Mouse (Mus musculus) inflammation-experienced regulatory T-cells, adult 6 months (primary cell): Measurements from ENCODE around the gene Npas3. TPM values are rescaled to one million over a fixed set of nuclear protein-coding genes. Genes with fewer than 3 reads are reported as not detected.

Source experiments
- ATAC-seq: one replicate; pipeline ENCODE4 v1.8.0; 2017
- polyA plus RNA-seq, 3 experiments: library from polyadenylated mRNA; unstranded; fragments of 100-300 nt; shearing (Covaris generic); gene quantifications; one replicate each; pipeline ENCODE4 v1.2.1; 2017

Npas3 gene
- polyA plus RNA-seq, 3 experiments from 2014 or later: 0.09 TPM; not detected in 2

GRCm38 (mm10) chr12:53876693-53877092 lies 628.2 kb downstream of the Npas3 start:
- no peak for ATAC-seq

- no peak for ATAC-seq
These were observed 633.2 kb downstream of the Npas3 start for GRCm38 (mm10) chr12:53881684-53882083.

DNA sequence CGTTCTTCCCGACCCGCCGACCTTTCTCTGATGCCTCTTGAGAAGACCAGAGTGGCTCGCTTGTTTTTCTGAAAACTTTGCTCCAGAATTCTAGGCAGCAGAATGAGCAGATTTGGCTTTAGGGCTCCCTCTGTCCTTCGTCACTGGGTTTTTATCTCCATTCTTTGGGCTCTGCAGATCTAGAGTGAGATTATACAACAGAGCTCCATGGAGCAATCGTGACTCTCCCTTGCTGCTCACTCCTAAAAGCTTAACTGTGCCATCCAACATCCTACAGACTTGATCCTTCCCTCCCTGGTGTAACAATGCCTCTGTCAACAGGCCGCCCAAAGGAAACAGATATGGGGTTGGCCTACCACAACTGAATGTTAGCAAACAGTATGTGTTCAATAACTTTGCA lies 634.4 kb downstream of the Npas3 start:
- ATAC-seq: no peak

DNA sequence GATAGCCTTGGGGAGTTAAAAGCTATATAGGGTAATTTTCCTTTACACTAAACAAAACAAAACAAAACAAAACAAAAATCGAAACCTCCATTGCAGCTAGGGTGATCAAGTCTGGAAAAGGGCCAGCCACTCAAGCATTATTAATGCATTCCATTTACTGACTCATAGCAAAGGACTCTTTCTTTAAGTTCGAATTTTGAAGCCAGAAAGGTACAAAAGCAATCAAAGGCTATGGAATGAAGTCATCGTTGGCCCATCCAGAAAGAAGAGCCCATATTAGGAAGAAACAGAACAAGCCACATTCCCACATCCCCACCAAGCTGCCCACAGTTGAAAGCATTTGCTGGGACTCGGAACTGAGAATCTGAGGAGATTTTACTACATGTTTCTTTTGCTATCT lies 640.1 kb downstream of the Npas3 start:
- ATAC-seq: no peak

DNA sequence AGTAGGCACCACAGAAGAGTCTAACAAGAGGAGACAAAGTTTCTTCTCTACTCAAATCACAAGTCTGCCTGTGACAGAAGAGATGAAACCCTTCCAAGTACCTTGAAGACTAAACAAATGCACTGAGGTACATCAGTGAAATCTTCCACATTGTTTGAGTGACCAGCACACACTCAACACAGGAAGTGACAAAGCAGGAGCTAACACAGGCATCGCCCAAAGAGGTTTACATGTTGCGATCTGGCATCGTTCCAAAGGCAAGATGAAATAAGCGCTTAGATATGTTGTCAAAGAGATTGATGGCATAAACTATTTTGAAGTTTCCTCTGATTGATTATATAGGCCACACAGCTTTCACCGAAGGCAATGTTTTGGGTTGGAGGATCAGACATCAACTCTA lies 647.4 kb downstream of the Npas3 start:
- no peak for ATAC-seq

- no peak for ATAC-seq
These were observed 660.3 kb downstream of the Npas3 start for GRCm38 (mm10) chr12:53908761-53909160.

- ATAC-seq: no peak
These were observed 661.7 kb downstream of the Npas3 start for GRCm38 (mm10) chr12:53910192-53910591.

DNA sequence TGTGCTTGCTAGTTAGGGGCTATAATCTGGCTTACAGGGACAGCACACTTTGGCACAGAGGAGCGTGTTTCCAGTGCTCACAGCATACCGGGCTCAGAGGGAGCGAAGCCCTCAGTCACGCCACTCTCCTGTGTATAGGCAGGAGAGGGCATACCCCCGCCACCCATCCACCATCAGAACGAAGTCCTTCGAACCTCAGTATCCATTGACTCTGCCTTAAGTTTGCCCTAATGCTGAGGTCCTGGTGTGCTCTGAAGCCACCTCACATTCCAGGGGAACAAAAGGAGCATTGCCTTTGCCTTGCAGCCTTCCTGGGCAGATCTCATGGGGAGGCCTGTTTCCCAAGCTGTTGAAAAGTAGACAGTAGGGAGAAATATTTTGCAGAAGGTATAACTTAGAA lies 673.7 kb downstream of the Npas3 start:
- no peak for ATAC-seq

DNA sequence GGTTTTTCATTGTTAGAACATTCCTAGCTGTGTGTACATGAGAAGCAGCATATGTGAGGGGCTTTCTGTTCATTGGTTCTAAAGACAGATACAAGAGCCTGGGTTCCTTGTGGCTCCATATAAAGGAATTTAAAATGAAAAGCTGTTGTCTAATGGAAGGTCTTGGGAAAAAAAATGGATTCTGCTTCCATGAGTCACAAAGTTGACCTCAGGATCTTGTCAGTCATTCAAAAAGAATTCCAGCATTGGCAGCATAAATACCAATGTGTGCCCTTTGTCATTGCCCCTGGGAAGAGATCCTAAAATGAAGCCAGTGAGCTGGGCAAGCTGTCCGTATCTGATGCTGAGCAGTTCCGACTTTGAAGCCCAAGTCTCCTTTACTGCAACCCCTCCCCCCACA lies 700.3 kb downstream of the Npas3 start:
- ATAC-seq: no peak

DNA sequence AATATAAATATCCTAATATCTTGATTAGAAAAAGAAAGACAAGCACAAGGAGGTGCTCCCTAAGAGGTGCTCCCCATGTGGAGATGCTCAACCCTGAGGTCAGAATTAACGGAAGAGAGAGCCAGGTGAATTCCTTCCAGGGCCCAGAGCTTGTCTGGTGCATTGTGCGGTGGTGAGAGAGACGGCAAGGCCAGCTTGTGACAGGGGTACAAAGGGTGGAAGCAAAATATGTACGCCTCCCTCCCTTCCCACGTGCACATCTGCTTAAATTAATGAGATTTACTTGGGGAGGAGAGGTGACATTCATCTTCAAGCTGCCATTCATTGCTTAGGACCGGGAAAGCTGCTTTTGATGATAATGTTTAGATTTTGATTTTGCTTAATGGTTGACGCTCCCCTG lies 713.5 kb downstream of the Npas3 start:
- no peak for ATAC-seq

GRCm38 (mm10) chr12:53963534-53963933 lies 715.1 kb downstream of the Npas3 start:
- no peak for ATAC-seq

GRCm38 (mm10) chr12:53969378-53970174 lies 721.1 kb downstream of the Npas3 start:
- ATAC-seq: no peak

DNA sequence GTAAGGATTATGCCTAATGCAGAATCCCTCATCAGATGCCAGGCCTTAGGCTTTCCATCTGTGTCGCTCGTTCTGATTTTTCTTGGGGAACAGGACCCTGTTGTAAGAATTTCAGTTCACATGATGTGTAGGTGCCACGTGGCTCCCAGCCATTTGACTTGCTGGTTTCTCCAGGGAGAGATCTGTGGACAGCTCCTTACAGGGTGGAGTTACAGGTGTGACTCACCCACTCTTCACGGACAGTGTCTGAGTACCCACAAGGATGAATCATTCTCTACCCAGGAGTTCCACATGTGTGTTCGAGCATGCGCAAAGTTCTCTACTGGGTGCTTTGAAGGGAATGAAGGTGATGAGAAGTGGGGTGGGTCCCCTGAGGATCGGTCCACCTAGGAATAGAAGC lies 722.2 kb downstream of the Npas3 start:
- ATAC-seq: no peak

GRCm38 (mm10) chr12:53973414-53973813 lies 724.9 kb downstream of the Npas3 start:
- ATAC-seq: no peak

DNA sequence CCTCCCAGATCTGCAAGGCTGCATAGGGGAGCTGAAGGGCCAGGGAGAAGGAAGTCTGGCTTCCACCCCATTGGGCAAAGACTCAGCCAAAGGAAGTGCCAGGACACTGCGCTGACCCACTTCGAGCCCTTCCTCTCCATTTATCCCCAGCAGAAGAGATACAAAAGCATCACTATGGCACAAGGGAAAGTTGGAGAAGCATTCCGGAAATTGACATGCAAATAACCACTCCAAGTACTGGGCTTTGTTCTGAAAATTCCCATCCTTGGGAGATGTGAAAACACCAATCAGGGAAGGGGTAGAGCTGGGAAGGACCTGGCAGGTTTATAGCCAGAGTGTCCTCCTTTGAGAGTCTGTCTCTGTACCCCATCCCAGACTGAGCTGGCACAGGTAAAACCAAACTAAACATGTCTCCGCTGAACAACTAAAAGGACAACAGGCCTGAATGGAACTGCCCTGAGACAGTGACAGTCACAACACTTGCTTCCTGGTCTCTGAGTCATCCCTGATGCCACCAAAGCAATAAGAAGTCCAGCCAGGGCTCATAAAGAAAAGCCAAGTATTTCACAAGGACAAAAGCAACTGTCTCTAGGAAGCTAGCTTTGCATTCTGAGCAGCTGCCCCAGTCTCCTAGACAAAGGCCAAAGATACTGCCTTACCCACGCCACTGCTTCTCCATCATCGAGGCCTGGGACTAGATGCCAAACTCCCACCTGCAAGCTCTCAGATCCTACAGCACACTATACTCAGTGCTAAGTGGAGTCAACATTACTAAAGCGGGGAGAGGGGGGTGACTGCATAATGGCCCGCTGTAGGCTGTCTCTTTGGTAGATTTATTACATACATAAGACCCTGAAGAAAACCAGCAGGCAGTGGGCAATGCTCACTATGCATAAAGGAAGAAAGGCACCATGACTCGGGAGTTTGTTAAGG lies 733.4 kb downstream of the Npas3 start:
- no peak for ATAC-seq

- ATAC-seq: no peak
These were observed 735.5 kb downstream of the Npas3 start for GRCm38 (mm10) chr12:53983946-53984345.

DNA sequence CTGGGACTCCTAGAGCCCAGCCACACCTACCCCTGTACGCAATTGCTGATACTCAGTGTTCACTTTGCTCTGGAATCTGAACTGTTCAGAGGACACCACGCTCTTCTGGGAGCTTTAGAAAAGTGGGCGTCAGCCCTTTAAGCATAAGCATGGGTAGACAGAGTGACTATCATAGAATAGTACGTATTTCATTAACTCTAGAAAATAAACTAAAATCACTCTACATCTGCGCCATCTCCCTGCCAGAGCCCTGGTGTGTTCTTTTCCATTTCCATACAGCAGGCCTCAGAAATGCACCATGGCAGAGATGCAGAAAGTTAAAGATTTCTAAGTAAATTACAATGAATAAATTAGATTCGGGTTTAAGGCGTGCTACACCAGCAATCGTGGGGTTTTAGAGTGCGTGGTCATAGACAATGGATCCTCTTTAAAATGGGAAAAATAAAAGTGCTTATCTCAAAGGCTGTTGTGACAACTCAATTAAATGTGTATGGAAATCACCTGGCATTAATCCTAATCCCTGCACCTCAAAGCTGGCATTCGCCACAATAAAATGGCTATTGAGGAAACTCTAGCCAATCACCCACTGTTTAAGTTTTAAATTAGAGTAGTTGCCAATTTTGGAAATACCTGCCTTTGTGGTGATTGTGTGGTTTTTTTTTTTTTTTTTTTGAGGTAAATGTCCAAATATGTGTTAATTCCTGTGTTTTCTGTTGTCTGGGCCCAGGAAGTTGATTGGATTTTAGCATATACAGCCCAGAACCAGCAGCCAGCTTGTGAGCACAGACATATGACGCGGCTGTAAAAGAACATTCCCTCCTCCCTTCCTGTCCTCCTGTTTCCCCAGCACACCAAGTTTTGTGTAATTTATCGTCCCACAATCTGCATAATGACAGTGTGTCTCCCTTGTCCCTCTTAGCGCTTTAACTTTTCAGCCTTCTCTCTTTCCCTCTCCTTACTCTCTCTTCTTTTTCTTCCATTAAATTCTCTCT lies 737.7 kb downstream of the Npas3 start:
- ATAC-seq: no peak

GRCm38 (mm10) chr12:53992411-53992810 lies 743.9 kb downstream of the Npas3 start:
- no peak for ATAC-seq

DNA sequence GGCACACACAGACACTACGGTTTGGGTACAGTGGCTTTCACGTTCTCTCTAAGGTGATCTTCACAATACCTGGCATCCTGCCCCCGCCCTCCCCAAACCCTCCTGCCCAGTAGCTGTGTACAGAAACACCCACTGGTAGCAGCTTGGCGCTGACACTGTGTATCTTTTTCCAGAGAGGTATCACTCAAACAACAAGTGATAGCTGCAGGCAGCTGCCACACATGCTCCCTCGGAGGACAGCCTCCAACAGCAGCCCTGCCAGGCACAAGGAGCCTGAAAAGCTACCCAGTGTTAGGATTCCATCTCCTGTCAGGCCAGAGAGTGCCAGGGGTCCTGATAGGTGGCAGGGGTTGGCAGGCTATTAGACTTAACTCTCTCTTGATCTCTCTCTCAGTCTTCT lies 747.2 kb downstream of the Npas3 start:
- ATAC-seq: no peak

- no peak for ATAC-seq
These were observed 748.7 kb downstream of the Npas3 start for GRCm38 (mm10) chr12:53997141-53997540.

GRCm38 (mm10) chr12:53999647-54000637 lies 751.5 kb downstream of the Npas3 start:
- ATAC-seq: no peak
